Mouse (Mus musculus): ENCODE measurements at regions not wholly inside any gene's neighbourhood (a gene's known extent, or its start where the extent isn't known, plus 50 kb on each side); places are given as distances from the start of the nearest gene placed in this dataset.

GRCm38 (mm10) chr5:119619906-119620305 lies 50.6 kb upstream of the Tbx3 start:
- no peak for DNase-seq (ENCODE audit: low read depth)

All from NIH3T3 (cell line).